Mouse (Mus musculus) ES-Bruce4 (cell line): Measurements from ENCODE around the gene Ctdnep1.

Experiments
- CTCF ChIP-seq: IDR thresholded peaks from one replicate; pipeline ENCODE4 v1.8.1; 2011; ENCODE audit warnings: low read depth, low read length
- EP300 ChIP-seq: IDR thresholded peaks from 2 replicates; pipeline ENCODE4 v1.6.1; 2011; ENCODE audit warnings: low read depth, low read length; ENCODE audit not compliant: insufficient read depth
- POLR2A ChIP-seq: IDR thresholded peaks from one replicate; pipeline ENCODE4 v1.8.1; 2011; ENCODE audit warnings: low read length; ENCODE audit not compliant: insufficient read depth

- TF ChIP-seq CTCF (no peak), EP300 (no peak), POLR2A (no peak)
These were observed 2.4 kb downstream of the Ctdnep1 start for GRCm38 (mm10) chr11:69983377-69983776.
